ENCODE assay signal across 15 mouse cellular contexts in the genomic region with DNA sequence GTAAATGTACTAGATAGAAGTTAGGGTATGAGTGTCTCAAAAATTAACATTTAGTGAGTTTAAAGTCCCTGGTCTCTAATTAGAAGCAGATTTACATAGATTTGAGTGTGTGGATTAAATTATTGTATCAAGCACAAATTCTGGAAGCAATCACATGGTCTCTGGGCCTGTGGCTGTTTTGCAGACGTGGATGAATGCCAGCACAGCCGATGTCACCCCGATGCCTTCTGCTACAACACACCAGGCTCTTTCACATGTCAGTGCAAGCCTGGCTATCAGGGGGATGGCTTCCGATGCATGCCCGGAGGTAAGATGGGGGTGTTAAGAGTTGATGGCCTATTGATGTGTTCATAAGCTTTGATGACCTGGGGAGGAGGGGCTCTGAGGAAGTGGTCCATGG.
"Had no signal": no experiment of that assay in that cellular context is flagged by ENCODE, and none has a peak within 500 bp of the region (broad histone marks: within the 10 kb centered on the region; RNA-seq: fewer than 3 reads in every experiment).

No protein-coding gene starts in this region.

- H3K4me1 ChIP-seq: liver, embryonic 12.5 days; midbrain, embryonic 12.5 days; stomach, embryonic 15.5 days had no signal

- DNase-seq: kidney, adult 2 months; kidney, postnatal 14 days; lung, embryonic 14.5 days; lung, postnatal 10 days; lung, postnatal 4 days; right cerebral cortex, postnatal 4 days; spleen, adult 18-20 months; thymus, adult 2 months; thymus, postnatal 25 days had no signal

- H3K4me2 ChIP-seq: kidney, embryonic 15.5 days; liver, embryonic 12.5 days; lung, embryonic 14.5 days; midbrain, embryonic 12.5 days; stomach, embryonic 15.5 days had no signal

- H3K9ac ChIP-seq: kidney, embryonic 15.5 days; liver, embryonic 12.5 days; lung, embryonic 14.5 days; midbrain, embryonic 12.5 days; stomach, embryonic 15.5 days had no signal

- H3K36me3 ChIP-seq: midbrain, embryonic 12.5 days had no signal

- H3K27ac ChIP-seq: kidney, embryonic 15.5 days; liver, embryonic 12.5 days; midbrain, embryonic 12.5 days; stomach, embryonic 15.5 days had no signal

- H3K9me3 ChIP-seq: kidney, embryonic 15.5 days; liver, embryonic 12.5 days; megakaryocyte, embryonic 14.5 days; midbrain, embryonic 12.5 days; stomach, embryonic 15.5 days had no signal

- H3K27me3 ChIP-seq: kidney, embryonic 15.5 days; liver, embryonic 12.5 days; midbrain, embryonic 12.5 days; stomach, embryonic 15.5 days had no signal

- ATAC-seq: liver, embryonic 12.5 days; midbrain, embryonic 16.5 days had no signal

- H3K4me3 ChIP-seq: kidney, embryonic 15.5 days; liver, embryonic 12.5 days; megakaryocyte, embryonic 14.5 days; midbrain, embryonic 12.5 days; stomach, embryonic 15.5 days had no signal
